Comparison of ENCODE assay signal across 11 mouse cellular contexts in genomic region chr9:47548402-47548801, GRCm38 (mm10).
"Had no signal": no experiment of that assay in that cellular context is flagged by ENCODE, and none has a peak within 500 bp of the region (broad histone marks: within the 10 kb centered on the region; RNA-seq: fewer than 3 reads in every experiment).

No protein-coding gene starts in this region.

- H3K9ac ChIP-seq: intestine, embryonic 15.5 days; kidney, embryonic 15.5 days; midbrain, embryonic 13.5 days; stomach, embryonic 15.5 days had no signal

- H3K36me3 ChIP-seq: intestine, embryonic 15.5 days; kidney, embryonic 15.5 days; stomach, embryonic 15.5 days had no signal

- H3K27ac ChIP-seq: hindbrain, postnatal 0 days; intestine, embryonic 15.5 days; kidney, embryonic 15.5 days; left cerebral cortex, adult 2 months; limb, embryonic 10.5 days; midbrain, embryonic 13.5 days; stomach, embryonic 15.5 days had no signal

- H3K4me2 ChIP-seq: intestine, embryonic 15.5 days; kidney, embryonic 15.5 days; liver, embryonic 11.5 days; midbrain, embryonic 13.5 days; stomach, embryonic 15.5 days had no signal

- H3K9me3 ChIP-seq: intestine, embryonic 15.5 days; kidney, embryonic 15.5 days; limb, embryonic 10.5 days; midbrain, embryonic 13.5 days; stomach, embryonic 15.5 days had no signal

- ATAC-seq: hindbrain, postnatal 0 days; intestine, embryonic 15.5 days; midbrain, embryonic 13.5 days had no signal

- DNase-seq: kidney, adult 2 months; kidney, postnatal 14 days; right cerebral cortex, postnatal 14 days had no signal

- H3K4me3 ChIP-seq: intestine, embryonic 15.5 days; kidney, embryonic 15.5 days; left cerebral cortex, adult 2 months; limb, embryonic 10.5 days; midbrain, embryonic 13.5 days; stomach, embryonic 15.5 days had no signal

- H3K4me1 ChIP-seq: stomach, embryonic 15.5 days had no signal

- H3K27me3 ChIP-seq: intestine, embryonic 15.5 days; stomach, embryonic 15.5 days had no signal
